ENCODE assay signal across 20 mouse cellular contexts in the genomic region with DNA sequence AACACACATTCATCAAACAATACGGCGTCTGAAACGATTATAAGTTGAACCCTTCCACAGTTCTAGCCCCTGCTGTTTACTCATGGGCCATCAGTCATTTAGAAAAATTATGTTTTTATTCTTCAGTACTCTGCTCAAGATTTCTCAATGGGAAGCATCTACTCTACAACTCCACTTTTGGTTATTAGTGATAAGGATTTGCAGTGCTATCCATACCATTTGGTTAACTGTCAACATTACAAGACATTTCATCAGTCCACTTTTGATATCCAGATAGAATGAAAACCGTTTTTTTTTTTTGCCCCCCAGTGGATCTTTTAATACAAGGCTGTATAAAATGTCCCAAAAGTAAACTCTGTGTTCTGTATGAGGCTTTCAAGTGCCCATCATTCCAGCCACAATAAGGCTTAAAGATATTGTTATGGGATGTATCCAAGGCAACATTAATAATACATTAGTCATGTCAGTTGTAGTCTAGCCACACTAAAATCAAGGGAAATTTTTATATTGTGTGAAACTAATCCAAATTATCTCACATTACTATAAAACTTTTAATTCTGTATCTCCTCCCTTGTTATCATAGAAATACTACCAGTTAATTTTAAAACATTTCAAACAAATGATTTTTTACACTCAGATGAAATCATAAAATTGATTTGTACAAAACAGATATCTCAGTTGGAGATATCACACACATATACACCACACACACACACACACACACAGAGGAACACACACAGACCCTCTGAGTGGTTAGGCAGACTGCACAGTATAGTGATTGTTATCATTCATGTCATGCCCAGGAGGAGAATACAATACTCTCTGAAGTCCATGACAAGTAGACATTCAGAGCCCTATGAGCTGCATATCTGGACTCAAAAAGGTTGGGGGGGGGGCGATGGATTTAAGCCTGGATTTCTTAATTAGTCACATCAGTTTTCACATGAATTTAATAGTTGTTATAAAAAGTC.
"Had no signal": no experiment of that assay in that cellular context is flagged by ENCODE, and none has a peak within 500 bp of the region (broad histone marks: within the 10 kb centered on the region; RNA-seq: fewer than 3 reads in every experiment).

No protein-coding gene starts in this region.

- ATAC-seq: intestine, embryonic 16.5 days; liver, postnatal 0 days had no signal

- H3K4me1 ChIP-seq: limb, embryonic 12.5 days; limb, embryonic 15.5 days; lung, embryonic 15.5 days; neural tube, embryonic 13.5 days had no signal

- H3K27me3 ChIP-seq: limb, embryonic 12.5 days; limb, embryonic 15.5 days; lung, embryonic 15.5 days; neural tube, embryonic 13.5 days had no signal

- H3K4me2 ChIP-seq: limb, embryonic 12.5 days; limb, embryonic 15.5 days; liver, embryonic 11.5 days; lung, embryonic 15.5 days; neural tube, embryonic 13.5 days had no signal

- H3K27ac ChIP-seq: limb, embryonic 12.5 days; limb, embryonic 15.5 days; liver, embryonic 14.5 days; lung, embryonic 15.5 days; neural tube, embryonic 13.5 days; stomach, postnatal 0 days had no signal

- H3K9me3 ChIP-seq: limb, embryonic 12.5 days; limb, embryonic 15.5 days; lung, embryonic 15.5 days; neural tube, embryonic 13.5 days had no signal

- DNase-seq: kidney, adult 18-20 months; kidney, adult 9 months; kidney, postnatal 14 days; kidney, postnatal 4 days; left cerebral cortex, postnatal 4 days; liver, postnatal 0 days; lung, postnatal 10 days; lung, postnatal 4 days; right cerebral cortex, postnatal 4 days; thymus, adult 2 months; thymus, postnatal 25 days had no signal

- H3K36me3 ChIP-seq: limb, embryonic 12.5 days; limb, embryonic 15.5 days; lung, embryonic 15.5 days; neural tube, embryonic 13.5 days had no signal

- H3K4me3 ChIP-seq: limb, embryonic 12.5 days; limb, embryonic 15.5 days; lung, embryonic 15.5 days; myocyte; neural tube, embryonic 13.5 days had no signal

- H3K9ac ChIP-seq: limb, embryonic 12.5 days; limb, embryonic 15.5 days; liver, embryonic 14.5 days; liver, postnatal 0 days; lung, embryonic 15.5 days; neural tube, embryonic 13.5 days had no signal
